Mouse (Mus musculus): Measurements from ENCODE around the gene Fig4.

GRCm38 (mm10) chr10:41235584-41235983 is 67.5 kb downstream of the Fig4 start:
- TF ChIP-seq CTCF (IDR thresholded peaks at IDR 0.05; ENCODE audit: insufficient read depth, low read depth, low read length) (no peak), POLR2A (IDR thresholded peaks at IDR 0.05; ENCODE audit: insufficient read depth, low read depth, low read length) (no peak)

All from olfactory bulb, adult 2 months (tissue).